Mouse (Mus musculus) neural tube, embryonic 11.5 days (tissue): Measurements from ENCODE around the gene Slbp. TPM values are rescaled to one million over a fixed set of nuclear protein-coding genes. Genes with fewer than 3 reads are reported as not detected.

Source experiments
- ATAC-seq: fragments of 200-750 bp; cut with Nextera tagmentation; 2 replicates; pipeline ENCODE4 v1.8.0; 2017; ENCODE audit warnings: moderate number of reproducible peaks, mild to moderate bottlenecking, moderate TSS enrichment, moderate library complexity; ENCODE audit not compliant: insufficient read depth, low FRiP score, low TSS enrichment
- DNase-seq: peaks from one replicate; pipeline ENCODE4 v3.0.0-alpha.2; 2015; ENCODE audit warnings: low spot score
- H3K27ac ChIP-seq: fragments of 300-500 bp; sonication (generic); 2 replicates; pipeline ENCODE4 v1.5.1; 2014; ENCODE audit warnings: low read depth, mild to moderate bottlenecking, low read length
- H3K27me3 ChIP-seq: fragments of 300-500 bp; sonication (generic); 2 replicates; pipeline ENCODE4 v1.6.1; 2014; ENCODE audit warnings: mild to moderate bottlenecking, low read length, mixed read lengths; ENCODE audit not compliant: control insufficient read depth, insufficient read depth
- H3K36me3 ChIP-seq: fragments of 300-500 bp; sonication (generic); 2 replicates; pipeline ENCODE4 v1.6.1; 2014; ENCODE audit warnings: mild to moderate bottlenecking, low read length, moderate library complexity, mixed read lengths; ENCODE audit not compliant: control insufficient read depth, insufficient read depth
- H3K4me1 ChIP-seq: fragments of 300-500 bp; sonication (generic); 2 replicates; pipeline ENCODE4 v1.6.1; 2014; ENCODE audit warnings: low read length, mixed read lengths; ENCODE audit not compliant: control insufficient read depth, insufficient read depth
- H3K4me2 ChIP-seq: fragments of 300-500 bp; sonication (generic); 2 replicates; pipeline ENCODE4 v1.6.1; 2014; ENCODE audit warnings: low read depth, mild to moderate bottlenecking, moderate library complexity
- H3K4me3 ChIP-seq: fragments of 300-500 bp; sonication (generic); 2 replicates; pipeline ENCODE4 v1.5.1; 2014; ENCODE audit warnings: low read depth, low read length
- H3K9ac ChIP-seq: fragments of 300-500 bp; sonication (generic); 2 replicates; pipeline ENCODE4 v1.6.1; 2014; ENCODE audit warnings: mild to moderate bottlenecking, low read length
- H3K9me3 ChIP-seq: fragments of 300-500 bp; sonication (generic); 2 replicates; pipeline ENCODE4 v1.6.1; 2016; ENCODE audit warnings: low read length; ENCODE audit not compliant: control insufficient read depth
- WGBS: fragments of 180-500 bp; shearing (Covaris S2); extraction: QIAGEN DNeasy Blood & Tissue Kit; methylation state at CpG from one replicate; pipeline ENCODE4 v1.1.7; 2014; 5-methylcytosine and 5-hydroxymethylcytosine counted together
- polyA plus RNA-seq: library from polyadenylated mRNA; unstranded; fragments of >200 nt; fragmentation: Nextera tagmentation; extraction: Ambion mirVana; gene quantifications from 2 replicates; pipeline ENCODE4 v1.2.1, GENCODE M21; 2014

Gene Slbp
- polyA plus RNA-seq, 1 experiment from 2014 or later: 242 TPM

GRCm38 (mm10) chr5:33671659-33672058 lies 19.3 kb upstream of the Slbp start:
- H3K36me3 ChIP-seq: peaks cover 12% of the 10 kb centered on the region

GRCm38 (mm10) chr5:33668223-33668622 lies 15.8 kb upstream of the Slbp start:
- no peak overlapping the region for H3K4me3 ChIP-seq
- peaks cover 15% of the 10 kb centered on the region for H3K36me3 ChIP-seq

More at GRCm38 (mm10) chr5:33671659-33672058, 19.3 kb upstream of the Slbp start:
- Histone ChIP-seq H3K9me3 (no peaks in the 10 kb centered on the region), H3K27ac (no peak overlapping the region), H3K9ac (no peak overlapping the region), H3K27me3 (no peaks in the 10 kb centered on the region), H3K4me1 (peaks cover 8% of the 10 kb centered on the region; the same call in 1 of the 2 replicates), H3K4me3 (no peak overlapping the region), H3K4me2 (no peak overlapping the region)
- WGBS: 81% methylated on average over 5 of the region's 5 CpGs
- DNase-seq: no peak
- no peak for ATAC-seq

DNA sequence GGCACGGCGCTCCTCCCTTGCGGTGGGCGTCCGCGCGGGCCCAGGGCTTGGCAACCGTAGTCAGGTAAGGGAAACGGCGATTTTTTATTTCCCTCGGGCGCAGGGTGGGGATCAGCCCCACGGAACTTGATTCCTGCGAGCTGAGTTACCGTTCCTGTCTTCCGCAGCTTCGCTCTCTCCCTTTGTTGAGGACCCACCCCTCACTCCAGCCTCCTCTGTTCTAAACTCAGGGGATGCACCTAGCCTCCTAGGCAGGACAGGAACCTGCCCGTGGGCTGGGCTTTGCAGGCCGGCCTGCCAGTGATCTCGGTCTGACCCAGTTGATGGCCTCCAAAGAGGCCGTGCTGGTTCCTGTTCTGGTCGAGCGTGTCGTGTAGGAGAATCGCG lies 6.3 kb upstream of the Slbp start:
- peaks cover 8% of the 10 kb centered on the region for H3K4me1 ChIP-seq
- peak overlapping the region; percentile 40 for H3K4me2 ChIP-seq
- H3K36me3 ChIP-seq: peaks cover 6% of the 10 kb centered on the region
- 0 out of 2 replicates have a peak overlapping the region, but pooled peaks have one; percentile 14 for H3K27ac ChIP-seq
- peak; percentile 1; the same call in 1 of the 2 replicates for ATAC-seq
- WGBS: under 1% methylated on average over 26 of the region's 26 CpGs
- H3K27me3 ChIP-seq: no peaks in the 10 kb centered on the region
- peak overlapping the region; percentile 74 for H3K9ac ChIP-seq
- H3K9me3 ChIP-seq: no peaks in the 10 kb centered on the region
- H3K4me3 ChIP-seq: peak overlapping the region; percentile 72
- no peak for DNase-seq

More at GRCm38 (mm10) chr5:33668223-33668622, 15.8 kb upstream of the Slbp start:
- ATAC-seq: no peak
- no peaks in the 10 kb centered on the region for H3K9me3 ChIP-seq
- no peaks in the 10 kb centered on the region for H3K4me1 ChIP-seq
- no peaks in the 10 kb centered on the region for H3K27me3 ChIP-seq
- H3K27ac ChIP-seq: no peak overlapping the region
- no peak overlapping the region for H3K4me2 ChIP-seq
- H3K9ac ChIP-seq: no peak overlapping the region
- peak; percentile 25 for DNase-seq

GRCm38 (mm10) chr5:33657787-33658663 lies 5.7 kb upstream of the Slbp start, which contains the start of the genes Tacc3 and Tmem129:
TSS of gene Tacc3 (plus strand) at chr5:33658128.
TSS of gene Tmem129 (minus strand) at chr5:33658416.
- WGBS: under 1% methylated on average over 60 of the region's 60 CpGs
- peaks cover 6% of the 10 kb centered on the region for H3K36me3 ChIP-seq
- DNase-seq: peak; percentile 97

GRCm38 (mm10) chr5:33657251-33657786 lies 4.9 kb upstream of the Slbp start:
- Histone ChIP-seq H3K4me3 (peak overlapping the region; percentile 72), H3K27ac (0 out of 2 replicates have a peak overlapping the region, but pooled peaks have one; percentile 9), H3K4me1 (peaks cover 8% of the 10 kb centered on the region), H3K9ac (peak overlapping the region; percentile 41), H3K36me3 (peaks cover 3% of the 10 kb centered on the region), H3K9me3 (no peaks in the 10 kb centered on the region), H3K4me2 (peak overlapping the region; percentile 68), H3K27me3 (no peaks in the 10 kb centered on the region)
- under 1% methylated on average over 32 of the region's 32 CpGs for WGBS
- DNase-seq (no peak), ATAC-seq (peak; percentile 21)

More at GRCm38 (mm10) chr5:33657787-33658663, 5.7 kb upstream of the Slbp start, which contains the start of the genes Tacc3 and Tmem129:
- peak; percentile 95 for ATAC-seq
- H3K4me2 ChIP-seq: peak within 1 kb of the TSS; percentile 68
- peaks cover 8% of the 10 kb centered on the region for H3K4me1 ChIP-seq
- peak within 1 kb of the TSS; percentile 83 for H3K27ac ChIP-seq
- peak within 1 kb of the TSS; percentile 75 for H3K9ac ChIP-seq
- no peaks in the 10 kb centered on the region for H3K9me3 ChIP-seq
- H3K27me3 ChIP-seq: no peaks in the 10 kb centered on the region
- peak within 1 kb of the TSS; percentile 72 for H3K4me3 ChIP-seq

DNA sequence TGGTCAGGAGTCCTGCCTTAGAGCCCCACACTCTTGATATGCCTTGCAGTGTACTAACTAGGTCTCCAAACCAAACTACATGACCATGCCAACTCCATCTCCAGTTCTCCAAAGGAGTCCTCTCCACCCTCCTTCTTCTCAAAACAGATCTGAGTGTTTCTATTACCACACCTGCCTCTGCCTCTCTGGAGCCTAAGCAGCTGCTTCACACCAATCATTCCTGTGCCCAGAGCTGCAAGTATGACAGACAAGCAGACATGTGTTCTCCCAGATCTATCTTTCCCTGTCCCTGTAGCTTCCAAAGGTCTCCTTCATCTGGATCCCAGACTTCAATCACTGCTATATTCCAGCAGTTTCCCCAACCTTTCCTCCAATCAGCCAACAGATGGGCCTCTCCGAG lies 4.4 kb upstream of the Slbp start:
- no peak for ATAC-seq
- WGBS: 35% methylated on average over 1 of the region's 1 CpGs

GRCm38 (mm10) chr5:33655251-33655840 lies 3.0 kb upstream of the Slbp start:
- no peaks in the 10 kb centered on the region for H3K27me3 ChIP-seq
- ATAC-seq: no peak

More for the DNA sequence above, 4.4 kb upstream of the Slbp start:
- peak overlapping the region; percentile 72 for H3K4me3 ChIP-seq
- H3K9me3 ChIP-seq: no peaks in the 10 kb centered on the region
- no peak overlapping the region for H3K27ac ChIP-seq
- H3K27me3 ChIP-seq: no peaks in the 10 kb centered on the region
- DNase-seq: no peak
- H3K4me1 ChIP-seq: peaks cover 8% of the 10 kb centered on the region
- peak overlapping the region; percentile 68 for H3K4me2 ChIP-seq
- H3K9ac ChIP-seq: peak overlapping the region; percentile 41
- H3K36me3 ChIP-seq: peaks cover 3% of the 10 kb centered on the region

DNA sequence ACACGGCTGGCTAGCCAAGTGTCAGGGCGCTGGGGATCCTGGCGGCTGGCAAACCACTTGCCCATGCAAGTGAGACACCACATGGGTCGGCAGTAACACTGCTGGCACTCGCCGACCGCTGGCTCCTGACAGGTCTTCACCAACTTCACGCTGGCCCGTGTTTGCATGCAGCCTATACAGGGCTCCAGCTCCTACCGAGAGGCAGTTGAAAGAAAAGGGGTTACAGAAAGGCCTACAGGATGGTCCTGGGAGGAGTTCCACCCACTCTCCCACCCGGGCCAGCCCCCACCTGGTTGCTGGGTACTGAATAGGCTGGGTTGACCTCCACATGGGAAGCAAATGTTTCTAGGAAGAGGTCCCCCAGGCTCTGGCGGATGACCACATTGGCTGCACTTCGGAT lies 2.0 kb upstream of the Slbp start:
- peaks cover 14% of the 10 kb centered on the region for H3K4me1 ChIP-seq
- WGBS: 96% methylated on average over 13 of the region's 13 CpGs

More at GRCm38 (mm10) chr5:33655251-33655840, 3.0 kb upstream of the Slbp start:
- 91% methylated on average over 10 of the region's 10 CpGs for WGBS
- no peak overlapping the region for H3K4me2 ChIP-seq
- H3K4me1 ChIP-seq: peaks cover 13% of the 10 kb centered on the region
- H3K9ac ChIP-seq: no peak overlapping the region
- no peak overlapping the region; the same call in 1 of the 2 replicates for H3K4me3 ChIP-seq
- DNase-seq: no peak
- no peaks in the 10 kb centered on the region for H3K9me3 ChIP-seq
- H3K36me3 ChIP-seq: peaks cover 3% of the 10 kb centered on the region; the same call in 1 of the 2 replicates
- H3K27ac ChIP-seq: no peak overlapping the region

More for the DNA sequence above, 2.0 kb upstream of the Slbp start:
- Histone ChIP-seq H3K9ac (no peak overlapping the region), H3K36me3 (peaks cover 6% of the 10 kb centered on the region; the same call in 1 of the 2 replicates), H3K4me3 (no peak overlapping the region), H3K9me3 (no peaks in the 10 kb centered on the region), H3K4me2 (no peak overlapping the region), H3K27ac (no peak overlapping the region), H3K27me3 (no peaks in the 10 kb centered on the region)
- no peak for ATAC-seq
- no peak for DNase-seq
